Mouse (Mus musculus) frontal cortex, adult 2 months (tissue): ENCODE results near the gene Ndp. TPM values are rescaled to one million over a fixed set of nuclear protein-coding genes. Genes with fewer than 3 reads are reported as not detected.

Source experiments
- DNase-seq, 2 experiments: peaks; one replicate each; pipeline ENCODE4 v3.0.0; 2022; ENCODE audit warnings: low spot score in 1 of 2; ENCODE audit errors: extremely low spot score in 1 of 2
- polyA plus RNA-seq: library from polyadenylated mRNA; depleted of rRNA; stranded (reverse); fragments of >200 nt; gene quantifications from 2 replicates; pipeline ENCODE4 v1.2.3, GENCODE M21; 2012; rRNA removed

Ndp gene
- polyA plus RNA-seq = 16.8 and 18.5 TPM in 2 replicates

DNA sequence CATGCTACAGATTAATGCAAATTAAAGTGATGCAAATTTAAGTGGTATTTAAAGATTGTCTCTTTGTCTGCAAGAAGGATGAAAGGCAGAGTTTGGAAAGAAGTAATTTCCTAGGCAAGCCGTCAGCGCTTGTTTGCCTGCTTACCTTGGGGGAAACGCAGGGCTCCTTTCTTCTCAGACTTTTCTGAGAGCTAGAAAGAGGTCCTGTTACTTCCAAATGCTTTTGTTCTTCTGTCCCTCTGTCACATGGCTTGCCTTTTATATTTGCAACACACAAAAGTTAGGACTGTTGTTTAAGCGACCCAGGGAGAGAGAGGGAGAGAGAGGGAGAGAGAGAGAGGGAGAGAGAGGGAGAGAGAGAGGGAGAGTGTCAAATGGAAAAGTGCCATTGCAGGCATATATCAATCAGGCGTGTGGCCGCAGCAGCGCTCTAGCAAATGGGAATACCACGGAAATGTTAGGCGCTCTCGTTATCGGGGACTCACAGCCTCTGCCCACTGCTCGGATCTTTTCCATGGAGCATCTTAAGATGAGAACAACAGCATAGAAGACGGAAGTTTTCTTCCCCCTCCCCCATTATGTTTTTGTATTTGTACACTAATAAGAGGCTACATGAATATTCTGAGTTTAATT is at the start of gene Ndp:
Gene Ndp, minus strand, starts transcription at position 534 of the 633 bp plus-strand sequence.
- no peak for DNase-seq

DNA sequence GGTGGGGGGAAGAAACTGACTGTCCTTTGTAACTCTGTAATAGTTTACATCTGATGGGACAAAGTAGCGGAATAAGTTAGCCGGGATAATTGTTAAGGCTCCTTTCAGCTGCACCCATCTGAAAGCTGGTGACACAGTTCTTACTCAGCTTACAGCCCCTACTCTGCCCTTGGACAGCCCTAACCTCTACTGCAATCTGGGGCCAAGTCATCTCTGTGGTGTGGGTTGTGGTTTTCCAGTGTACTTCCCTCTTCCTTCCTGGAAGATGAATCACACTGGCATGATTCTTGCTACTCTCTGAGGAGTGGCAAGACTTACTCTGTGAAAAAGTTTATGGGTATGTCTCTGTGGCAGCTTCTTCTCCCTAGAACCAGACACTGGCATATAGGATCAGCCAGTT is 43.2 kb upstream of the Ndp start:
- no peak for DNase-seq

GRCm38 (mm10) chrX:16918006-16918405 is 6.4 kb upstream of the Ndp start:
- no peak for DNase-seq

DNA sequence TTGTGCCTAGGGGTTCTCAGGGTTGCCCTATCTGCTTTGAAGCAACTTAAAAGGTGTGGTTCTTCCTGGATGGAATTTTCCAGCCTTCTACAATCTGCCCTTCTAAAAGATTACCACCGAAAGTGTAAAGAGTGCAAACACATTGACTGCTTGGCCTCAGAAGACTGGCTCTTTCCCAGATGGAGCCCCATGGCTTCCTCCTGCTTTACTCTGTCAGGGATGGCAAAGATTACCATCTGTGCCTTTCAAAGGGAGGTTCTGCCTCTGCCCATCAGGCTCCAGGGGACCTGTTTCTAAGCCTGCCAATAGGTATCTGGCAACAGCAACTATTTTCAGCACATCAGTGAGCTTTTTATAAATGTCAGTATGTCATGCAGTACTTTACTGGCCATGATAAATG is 1.5 kb upstream of the Ndp start:
- no peak for DNase-seq

DNA sequence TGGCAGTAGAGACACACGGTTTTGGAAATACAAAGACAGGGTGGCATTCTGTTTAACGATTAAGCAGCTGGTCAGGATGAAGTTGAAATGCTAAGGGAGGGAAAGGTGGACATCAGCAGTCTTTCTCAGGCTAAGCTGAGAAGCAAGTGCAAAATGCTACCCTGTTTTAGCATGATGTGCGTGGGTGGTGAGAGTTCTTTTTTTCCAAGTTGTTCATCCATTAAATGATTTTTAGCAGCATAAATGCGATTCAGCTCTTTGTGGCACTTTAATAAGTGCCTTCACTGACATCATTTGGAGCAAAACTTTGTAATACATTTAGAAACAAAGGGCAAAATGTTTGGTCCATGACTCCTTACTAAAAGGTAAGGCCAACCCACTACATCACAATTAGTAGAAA is 337 bp upstream of the Ndp start:
- peak in 1 of 2 experiments; percentile 47 for DNase-seq

DNA sequence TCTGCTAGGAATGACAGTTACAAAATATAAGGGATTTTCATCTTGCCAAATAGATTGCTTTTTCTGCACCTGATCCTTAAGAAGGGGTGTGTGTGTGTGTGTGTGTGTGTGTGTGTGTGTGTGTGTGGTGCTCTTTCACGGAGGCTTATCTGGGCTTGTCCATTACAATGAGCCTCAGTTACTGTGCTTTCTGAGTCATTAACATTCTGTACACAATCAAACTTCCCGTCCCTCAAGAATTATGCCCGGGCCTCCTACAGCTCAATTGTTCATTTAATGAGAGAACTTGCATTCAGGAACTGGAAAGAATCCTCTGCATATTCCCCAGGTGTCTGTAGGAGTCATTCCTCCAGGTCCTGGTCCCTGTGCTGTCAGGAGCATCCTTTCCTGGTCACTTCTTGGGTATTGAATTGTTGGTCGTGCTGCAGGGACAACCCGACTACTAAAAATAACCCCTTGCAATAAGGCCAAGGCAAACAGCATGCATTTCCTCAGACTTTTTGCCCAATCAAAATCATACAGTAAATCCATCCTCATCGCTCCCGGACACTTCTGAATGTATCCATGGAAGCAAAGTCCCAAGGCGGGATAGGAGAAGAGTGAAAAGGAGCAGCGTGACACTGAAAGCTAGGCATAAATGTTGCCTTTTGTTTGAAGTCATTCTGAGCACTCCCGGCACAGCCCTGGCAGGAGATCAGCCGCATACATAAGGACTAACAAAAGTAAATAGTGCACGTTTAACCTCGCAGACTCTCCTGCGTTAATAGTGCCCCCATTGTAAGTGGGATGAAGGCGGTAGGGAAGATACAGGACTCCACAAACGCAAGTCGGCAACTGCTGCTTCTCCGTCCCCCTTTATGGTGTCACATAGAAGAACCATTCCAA is 1.1 kb downstream of the Ndp start:
- no peak for DNase-seq

GRCm38 (mm10) chrX:16908652-16909051 is 2.9 kb downstream of the Ndp start:
- DNase-seq = no peak

DNA sequence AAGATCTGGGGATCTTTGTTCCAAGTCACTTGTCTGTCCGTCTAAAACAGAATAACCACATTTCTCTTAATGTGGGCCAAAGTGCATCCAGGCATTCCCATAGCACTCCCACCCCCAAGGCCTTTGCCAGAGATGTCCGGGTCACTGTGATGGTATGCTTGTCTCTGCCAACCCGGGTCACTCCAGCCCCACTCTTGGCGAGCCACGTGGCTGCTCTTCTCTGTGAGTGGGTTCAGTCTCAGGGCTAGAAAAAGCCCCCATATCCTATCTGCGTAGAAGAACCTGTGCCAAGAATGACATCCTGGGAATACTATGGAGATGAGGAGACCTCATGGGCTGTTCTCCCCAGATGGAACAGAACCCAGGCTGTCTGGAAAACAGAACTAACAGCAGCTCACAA is 4.0 kb downstream of the Ndp start:
- no peak for DNase-seq

GRCm38 (mm10) chrX:16894377-16895175 is 17.0 kb downstream of the Ndp start:
- peak; percentile 30 to 72 for DNase-seq

DNA sequence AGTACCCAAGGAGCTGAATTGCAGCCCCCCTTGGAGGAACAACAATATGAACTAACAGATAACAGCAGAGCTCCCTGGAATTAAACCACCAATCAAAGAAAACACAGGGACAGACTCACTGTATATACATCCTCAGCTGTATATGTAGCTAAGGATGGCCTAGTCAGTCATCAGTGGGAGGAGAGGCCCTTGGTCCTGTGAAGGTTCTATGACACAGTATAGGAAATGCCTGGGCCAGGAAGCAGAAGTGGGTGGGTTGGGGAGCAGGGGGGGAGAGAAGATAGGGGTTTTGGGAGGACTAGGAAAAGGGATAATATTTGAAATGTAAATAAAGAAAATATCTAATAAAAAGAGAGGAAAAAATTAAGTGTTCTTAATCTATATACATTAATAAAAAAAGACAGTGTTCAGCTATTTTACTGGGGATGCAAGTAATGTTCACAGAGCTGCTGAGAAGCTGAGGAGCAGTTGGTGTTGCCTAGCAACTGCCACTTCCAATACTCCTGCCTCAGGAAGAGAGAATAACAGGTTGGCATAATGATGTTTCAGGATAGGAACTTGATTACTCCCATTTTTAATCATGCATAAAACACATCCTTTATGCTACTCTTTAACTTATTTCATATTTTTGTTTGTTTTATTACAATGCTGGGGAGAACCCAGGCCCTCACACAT is 43.8 kb downstream of the Ndp start:
- peak in 1 of 2 experiments; percentile 7 for DNase-seq

DNA sequence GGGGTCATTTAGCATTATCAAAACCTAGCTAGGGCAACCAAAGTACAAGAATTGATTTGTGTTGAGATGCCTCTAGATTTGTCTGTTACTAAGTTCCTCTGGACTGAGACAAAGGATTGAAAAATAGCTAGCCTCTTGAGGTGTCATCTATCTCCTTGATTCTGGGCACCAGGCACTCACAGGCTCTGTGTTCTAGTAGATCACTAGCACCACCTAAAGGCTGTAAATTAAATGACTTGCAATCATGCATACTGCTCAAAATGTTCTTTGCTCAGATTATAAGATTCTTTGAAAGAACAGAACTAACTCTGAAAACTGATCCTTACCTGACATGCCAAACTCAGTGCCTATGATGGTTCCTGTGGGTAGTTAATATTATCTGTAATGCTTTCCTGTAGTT is 51.3 kb downstream of the Ndp start:
- peak in 1 of 2 experiments; percentile 18 for DNase-seq

DNA sequence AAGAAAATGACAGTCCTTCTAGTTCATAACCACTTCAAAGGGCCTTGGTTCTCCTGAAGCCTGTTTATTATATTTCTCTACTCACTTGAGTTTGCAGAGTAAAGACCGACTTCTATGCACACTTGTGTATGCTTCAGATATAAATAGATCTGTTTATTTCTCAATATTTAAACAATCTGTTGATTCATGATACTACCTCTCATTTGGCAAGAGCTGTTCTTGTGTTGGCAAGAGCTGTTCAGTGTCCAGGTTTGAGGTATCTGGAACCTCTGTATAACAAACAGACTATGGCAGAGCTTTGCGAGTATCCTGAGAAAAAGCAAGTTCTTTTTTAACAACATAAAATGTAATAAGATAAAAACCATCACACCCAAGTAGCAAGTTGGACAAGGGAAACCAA is 65.5 kb downstream of the Ndp start:
- DNase-seq = no peak

DNA sequence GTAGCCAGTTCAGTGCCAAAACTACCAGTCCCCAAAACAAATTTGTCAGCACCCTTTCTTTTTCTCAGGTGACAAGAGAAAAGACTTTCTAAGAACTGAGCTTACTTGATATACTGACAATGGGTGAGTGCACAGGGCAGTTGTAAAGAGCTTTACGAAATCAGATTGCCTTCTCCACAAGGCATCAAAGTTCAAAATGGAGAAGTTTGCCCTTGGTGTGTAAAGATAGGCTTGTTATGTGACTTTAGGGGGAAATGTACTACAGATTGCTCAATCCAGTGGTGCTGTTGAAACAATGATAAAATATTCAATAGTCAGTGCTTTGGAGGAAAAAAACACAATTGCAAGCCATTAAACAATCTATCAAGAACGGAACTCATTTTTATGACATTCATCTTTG is 70.1 kb downstream of the Ndp start:
- no peak for DNase-seq

- no peak for DNase-seq
These were observed 74.3 kb downstream of the Ndp start for GRCm38 (mm10) chrX:16837293-16837692.

DNA sequence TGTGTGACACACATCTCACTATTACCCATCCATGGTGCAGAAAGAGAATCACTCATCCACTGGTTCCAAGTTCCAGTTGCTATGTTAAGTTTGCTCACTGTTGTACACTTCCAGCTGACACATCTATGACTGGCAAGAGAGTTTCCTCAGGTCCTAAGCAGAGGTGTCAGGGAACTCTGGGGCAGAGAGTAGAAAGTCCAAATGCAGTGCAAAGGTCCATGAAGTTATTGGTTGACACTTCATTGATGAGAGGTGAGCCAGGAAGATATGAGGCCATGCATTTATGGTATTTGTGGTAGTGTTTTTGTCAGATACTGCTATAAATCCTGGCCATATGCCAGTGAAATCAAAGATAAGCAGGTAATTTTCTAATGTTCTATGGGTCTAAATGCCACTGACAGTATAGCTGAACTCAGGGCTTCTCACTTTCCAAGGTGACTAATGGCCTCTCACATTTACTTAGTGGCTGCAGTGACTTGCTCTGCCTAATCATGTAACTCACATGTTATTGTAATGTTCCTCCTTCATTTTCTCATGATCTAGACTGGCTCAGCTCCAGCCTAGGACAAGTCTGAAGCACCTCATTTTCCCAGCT is 75.0 kb downstream of the Ndp start:
- DNase-seq = no peak

Other genes with a start within 250 kb of the Ndp start
- 26.0 and 26.4 TPM in 2 replicates for gene Maob, start 94.4 kb downstream of the Ndp start, polyA plus RNA-seq